17 mouse cellular contexts compared by ENCODE assay signal in the genomic region with DNA sequence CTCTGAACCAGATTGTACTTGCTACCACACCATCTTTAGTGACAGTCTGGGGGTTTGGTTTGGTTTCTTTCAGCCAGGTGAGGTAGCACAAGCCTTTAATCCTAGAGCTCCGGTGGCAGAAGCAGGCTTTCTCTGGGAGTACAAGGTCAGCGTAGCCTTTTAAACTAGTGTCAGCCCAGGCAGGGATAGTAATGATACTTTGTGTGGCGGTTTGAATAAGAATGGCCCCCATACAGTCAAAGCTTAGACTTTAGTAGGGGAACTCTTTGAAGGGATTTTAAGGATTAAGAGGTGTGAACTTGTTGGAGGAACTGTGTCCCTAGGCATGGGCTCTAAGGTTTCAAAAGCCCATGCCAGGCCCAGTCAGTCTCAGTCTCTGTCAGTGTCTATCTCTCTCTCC.
"Had no signal": no experiment of that assay in that cellular context is flagged by ENCODE, and none has a peak within 500 bp of the region (broad histone marks: within the 10 kb centered on the region; RNA-seq: fewer than 3 reads in every experiment).

No protein-coding gene starts in this region.

- ATAC-seq: liver, embryonic 12.5 days; liver, postnatal 0 days; lung, postnatal 0 days; midbrain, embryonic 13.5 days; midbrain, embryonic 15.5 days; midbrain, embryonic 16.5 days had no signal

- DNase-seq: left cerebral cortex, postnatal 4 days; liver; liver, embryonic 13.5 days; liver, postnatal 0 days; lung, adult 18-20 months; lung, adult 2 months; lung, embryonic 14.5 days; lung, postnatal 10 days; lung, postnatal 14 days; lung, postnatal 36 days; lung, postnatal 4 days; midbrain, embryonic 14.5 days had no signal
